Mouse (Mus musculus) heart, adult 8-10 months (tissue): ENCODE results near the gene Cyb561d1. TPM values are rescaled to one million over a fixed set of nuclear protein-coding genes. Genes with fewer than 3 reads are reported as not detected.

Experiments used
- DNase-seq: peaks from one replicate; pipeline ENCODE4 v3.0.0; 2022; ENCODE audit warnings: low spot score
- total RNA-seq, 4 experiments: library from RNA; stranded (reverse); gene quantifications; 2 replicates each; pipeline ENCODE4 v1.2.4; 2022

Gene Cyb561d1
- total RNA-seq, 4 experiments from 2014 or later, result 5.4 to 8.3 (median 6.5) TPM

GRCm38 (mm10) chr3:108167499-108167898 is 33.5 kb downstream of the Cyb561d1 start:
- no peak for DNase-seq

- DNase-seq, result peak; percentile 48
These were observed 34.4 kb downstream of the Cyb561d1 start for GRCm38 (mm10) chr3:108166486-108167211.

- no peak for DNase-seq
These were observed 35.3 kb downstream of the Cyb561d1 start for GRCm38 (mm10) chr3:108165532-108166315.

- DNase-seq, result peak; percentile 78
These were observed 36.2 kb downstream of the Cyb561d1 start for GRCm38 (mm10) chr3:108164807-108165206.

GRCm38 (mm10) chr3:108164091-108164490 is 36.9 kb downstream of the Cyb561d1 start:
- no peak for DNase-seq

GRCm38 (mm10) chr3:108158383-108159037 is 42.5 kb downstream of the Cyb561d1 start:
- no peak for DNase-seq

- DNase-seq, result no peak
These were observed 46.4 kb downstream of the Cyb561d1 start, which contains the start of gene Gpr61 for GRCm38 (mm10) chr3:108154656-108155055. Gpr61 (minus strand) TSS chr3:108154882.

GRCm38 (mm10) chr3:108152290-108152689 is 48.7 kb downstream of the Cyb561d1 start:
- DNase-seq, result no peak

- DNase-seq, result peak; percentile 86
These were observed 53.4 kb downstream of the Cyb561d1 start for GRCm38 (mm10) chr3:108147386-108148235.

GRCm38 (mm10) chr3:108146671-108147070 is 54.3 kb downstream of the Cyb561d1 start:
- no peak for DNase-seq

Other genes starting within 250 kb of the Cyb561d1 start
- not detected for gene Gstm3, start 231.9 kb downstream of the Cyb561d1 start, total RNA-seq
- 100 to 1,000 TPM; 237 to 300 (median 263) TPM for gene Gstm2, start 214.8 kb downstream of the Cyb561d1 start, total RNA-seq
- gene Gstm1, start 183.2 kb downstream of the Cyb561d1 start, total RNA-seq, result 100 to 1,000 TPM; 385 to 498 (median 396) TPM
- 10 to 100 TPM; 12.6 to 14.4 (median 13.3) TPM for gene Gstm4, start 156.3 kb downstream of the Cyb561d1 start, total RNA-seq
- gene Ampd2, start 114.6 kb downstream of the Cyb561d1 start, total RNA-seq, result 1 to 10 TPM; 3.9 to 5.2 (median 4.7) TPM
- gene Gnat2, start 108.4 kb downstream of the Cyb561d1 start, total RNA-seq, result under 1 TPM in 2 of 4 experiments, not detected in 2; 0.28 to 0.47 TPM
- gene Gnai3, start 55.1 kb downstream of the Cyb561d1 start, total RNA-seq, result 10 to 100 TPM; 12.7 to 15.9 (median 13.0) TPM
- not detected for gene Gpr61, start 46.3 kb downstream of the Cyb561d1 start, total RNA-seq
- gene Amigo1, start 14.9 kb downstream of the Cyb561d1 start, total RNA-seq, result 10 to 100 TPM; 17.2 to 18.9 (median 18.1) TPM
- gene Atxn7l2, start 9.7 kb upstream of the Cyb561d1 start, total RNA-seq, result 1 to 10 TPM; 1.7 to 2.7 (median 2.3) TPM
- 1 to 10 TPM; 1.3 to 2.4 (median 2.1) TPM for gene Sypl2, start 25.4 kb upstream of the Cyb561d1 start, total RNA-seq
- 10 to 100 TPM; 46.3 to 59.0 (median 50.8) TPM for gene Psma5, start 55.7 kb upstream of the Cyb561d1 start, total RNA-seq
- 10 to 100 TPM; 17.5 to 20.2 (median 19.0) TPM for gene Sort1, start 82.9 kb upstream of the Cyb561d1 start, total RNA-seq
- gene Mybphl, start 163.7 kb upstream of the Cyb561d1 start, total RNA-seq, result 10 to 100 TPM; 42.7 to 64.1 (median 55.8) TPM
- gene Psrc1, start 182.6 kb upstream of the Cyb561d1 start, total RNA-seq, result under 1 TPM in 3 of 4 experiments, not detected in 1; 0.20 to 0.31 (median 0.22) TPM
- gene Celsr2, start 214.3 kb upstream of the Cyb561d1 start, total RNA-seq, result 10 to 100 TPM in 2 of 4 experiments, 1 to 10 TPM in 2; 7.4 to 10.9 (median 9.0) TPM
- gene Sars, start 244.0 kb upstream of the Cyb561d1 start, total RNA-seq, result 10 to 100 TPM; 76.6 to 83.9 (median 80.0) TPM